Mouse (Mus musculus) cerebellum, postnatal 36 days (tissue): ENCODE measurements at regions not wholly inside any gene's neighbourhood (a gene's known extent, or its start where the extent isn't known, plus 50 kb on each side); places are given as distances from the start of the nearest gene placed in this dataset.

Experiments used
- DNase-seq, 2 experiments: peaks; one replicate each; pipeline ENCODE4 v3.0.0; 2021 to 2022; ENCODE audit warnings: mixed read lengths in 2 of 2

- no peak for DNase-seq
Measured at GRCm38 (mm10) chr9:25951144-25951543, 469.8 kb downstream of the Eepd1 start.

DNA sequence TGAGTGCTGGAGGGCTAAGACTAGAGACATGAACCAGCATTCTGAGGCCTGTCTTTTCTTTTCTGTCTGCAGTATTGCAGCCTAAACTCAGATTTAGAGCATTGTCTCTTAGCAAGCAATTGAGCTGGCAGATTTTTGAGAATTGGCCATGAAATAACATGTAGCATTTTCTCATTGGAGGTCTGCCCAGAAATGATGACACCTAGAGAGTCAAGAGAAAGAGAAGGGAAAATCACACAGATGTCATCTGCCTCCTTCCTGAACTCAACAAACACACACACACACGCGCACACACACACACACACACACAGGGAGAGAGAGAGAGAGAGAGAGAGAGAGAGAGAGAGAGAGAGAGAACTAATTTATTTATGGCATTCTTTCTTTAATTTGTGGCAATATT, 477.7 kb downstream of the Eepd1 start:
- DNase-seq, result peak; percentile 2 to 23

DNA sequence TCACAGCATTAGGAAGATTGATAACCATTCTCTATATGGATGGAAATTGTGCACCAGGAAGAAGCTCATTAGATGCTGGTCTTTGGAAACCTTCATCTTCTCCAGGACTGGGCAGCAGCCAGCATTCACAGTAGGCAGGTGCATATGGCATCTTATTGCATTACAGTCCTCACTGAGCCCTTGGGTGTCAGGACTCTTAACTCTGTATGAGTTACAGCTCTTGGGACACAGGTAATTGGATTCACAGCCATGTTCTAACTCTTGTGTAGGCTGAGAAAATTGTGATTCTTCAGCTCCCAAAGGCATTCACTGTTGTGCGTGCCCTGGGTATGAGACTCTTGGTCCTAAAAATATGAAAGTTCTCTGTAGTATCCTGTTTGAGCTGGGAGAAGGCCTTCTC, 504.1 kb downstream of the Eepd1 start:
- DNase-seq, result no peak

GRCm38 (mm10) chr9:25985920-25986319, 504.6 kb downstream of the Eepd1 start:
- no peak for DNase-seq

DNA sequence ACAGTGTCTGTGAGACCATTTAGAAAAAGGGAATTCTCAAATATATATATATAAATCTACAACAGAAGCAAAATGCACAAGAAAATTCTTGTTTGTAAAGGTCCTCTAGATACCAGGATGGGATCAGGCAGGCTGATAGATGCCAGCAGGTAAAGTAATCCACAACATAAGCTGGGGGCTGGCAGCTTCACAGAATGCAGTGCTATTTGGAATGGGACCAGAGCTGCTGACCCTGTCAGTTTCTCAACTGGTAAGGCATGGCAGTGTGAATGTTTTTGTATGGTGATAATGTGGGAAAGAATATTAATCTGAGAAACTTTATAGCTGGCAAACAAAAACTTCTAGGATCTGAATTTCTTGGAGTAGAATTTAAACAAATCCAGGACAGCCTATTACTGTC, 520.5 kb downstream of the Eepd1 start:
- DNase-seq, result no peak
